Mouse (Mus musculus): ENCODE data around the gene Senp3.

DNA sequence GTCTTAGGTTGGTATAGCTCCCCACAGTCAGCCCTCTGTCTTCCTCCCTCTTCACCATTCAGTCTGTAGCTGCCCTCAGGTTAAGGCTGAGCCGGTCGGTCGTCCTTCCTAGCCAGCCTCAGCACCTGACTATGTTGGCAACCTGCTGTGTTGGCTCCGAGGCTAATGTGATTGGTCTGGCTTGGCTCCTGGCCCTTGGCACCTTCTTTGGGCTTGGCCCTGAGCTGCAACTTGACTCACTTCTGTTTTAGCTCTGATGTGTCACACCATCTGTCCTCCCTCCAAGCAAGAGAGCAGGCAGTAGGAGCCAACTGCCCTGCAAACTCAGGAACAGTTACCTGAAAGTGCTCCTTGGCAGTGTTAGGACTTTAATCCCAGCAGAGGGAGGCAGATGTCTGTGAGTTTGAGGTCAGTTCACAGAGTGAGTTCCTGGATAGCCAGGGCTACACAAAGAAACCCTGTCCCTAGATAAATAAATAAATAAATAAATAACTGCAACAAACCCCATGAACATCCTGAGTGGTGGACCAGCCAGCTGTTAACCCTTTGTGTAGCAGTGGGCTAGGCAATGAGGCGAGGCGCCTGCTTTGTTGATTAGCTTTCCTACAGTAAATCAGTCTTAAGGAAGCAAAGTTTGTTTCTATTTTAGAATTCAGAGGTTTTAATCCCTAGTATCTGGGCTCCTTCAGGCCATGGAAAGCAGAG lies 25.0 kb upstream of the Senp3 start:
- TF ChIP-seq CTCF (IDR thresholded peaks at IDR 0.05; ENCODE audit: extremely low read depth, insufficient read length, insufficient replicate concordance, low read depth, low read length) (no peak), POLR2A (IDR thresholded peaks at IDR 0.05; ENCODE audit: low read depth, low read length) (no peak)
